ENCODE assay signal across 8 mouse cellular contexts in genomic region chr2:143113859-143114258, GRCm38 (mm10). TPM values are rescaled to one million over a fixed set of nuclear protein-coding genes. Genes with fewer than 3 reads are reported as not detected.
DNase-seq lines count a peak whose midpoint lies in the region; ATAC-seq and TF ChIP-seq lines count a peak whose summit lies in the region.

No protein-coding gene starts in this region.

- H3K4me2 ChIP-seq in intestine, postnatal 0 days (replicated peaks; ENCODE audit: low read depth), result no peak overlapping the region
- H3K4me2 ChIP-seq in intestine, embryonic 16.5 days (ENCODE audit: low read depth, low read length), result no peak overlapping the region
- no peak overlapping the region for H3K4me2 ChIP-seq in CH12.LX (ENCODE audit: insufficient read depth, low read depth, poor library complexity, severe bottlenecking)
- H3K4me2 ChIP-seq in hindbrain, embryonic 12.5 days (replicated peaks), result no peak overlapping the region

- H3K27me3 ChIP-seq in intestine, postnatal 0 days (replicated peaks; ENCODE audit: control insufficient read depth, insufficient read depth, low read length), result no peaks in the 10 kb centered on the region
- H3K27me3 ChIP-seq in intestine, embryonic 16.5 days (replicated peaks; ENCODE audit: control insufficient read depth, insufficient read depth, low read length), result no peaks in the 10 kb centered on the region
- peaks cover 66% of the 10 kb centered on the region for H3K27me3 ChIP-seq in CH12.LX (replicated peaks)
- H3K27me3 ChIP-seq in hindbrain, embryonic 12.5 days, result no peaks in the 10 kb centered on the region

- TF ChIP-seq RAD21 in CH12.LX (IDR thresholded peaks at IDR 0.05; ENCODE audit: low read depth, low read length), result peak; percentile 84

- in situ Hi-C loops in CH12.LX (cut with MboI; ENCODE audit: low pct_ligation_motif_present, low pct_unique_long_range_greater_than_20kb, low sequenced_read_pairs), result loop anchor here (25.0 kb wide), 1 partner anchor 673 kb away; no protein-coding TSS in a partner anchor

- dilution Hi-C loops in CH12.LX (cut with MboI; ENCODE audit: extremely low pct_ligation_motif_present, extremely low pct_unique_long_range_greater_than_20kb, low sequenced_read_pairs), result no loop called here

- no peak for TF ChIP-seq EP300 in CH12.LX (IDR thresholded peaks at IDR 0.05; ENCODE audit: low read length)

- no peak overlapping the region for H3K4me3 ChIP-seq in intestine, postnatal 0 days (ENCODE audit: low read depth, low read length)
- no peak overlapping the region for H3K4me3 ChIP-seq in intestine, embryonic 16.5 days (ENCODE audit: low read length)
- H3K4me3 ChIP-seq in CH12.LX (replicated peaks in 1 of 3; ENCODE audit: low read depth in 2 of 3, low read length in 2 of 3, poor library complexity in 1 of 3), result no peak overlapping the region
- H3K4me3 ChIP-seq in hindbrain, embryonic 12.5 days, result no peak overlapping the region

- TF ChIP-seq POLR2A in CH12.LX (IDR thresholded peaks at IDR 0.05; ENCODE audit: low read depth, low read length), result no peak
- TF ChIP-seq POLR2A in brain, embryonic 14.5 days (IDR thresholded peaks at IDR 0.05; ENCODE audit: borderline replicate concordance, extremely low read depth, insufficient read depth, insufficient read length, poor library complexity, severe bottlenecking), result no peak

- TF ChIP-seq CTCF in intestine, postnatal 0 days (IDR thresholded peaks at IDR 0.05; ENCODE audit: low read depth), result peak; percentile 62
- peak in 1 of 2 experiments; percentile 69; a peak in 2 of 4 replicates for TF ChIP-seq CTCF in CH12.LX (conservative IDR thresholded peaks at IDR 0.05 in 1 of 2, IDR thresholded peaks at IDR 0.05 in 1 of 2; ENCODE audit: low read depth in 2 of 2, low read length in 2 of 2)
- TF ChIP-seq CTCF in brain, embryonic 14.5 days (IDR thresholded peaks at IDR 0.05; ENCODE audit: borderline replicate concordance, extremely low read depth, insufficient read depth, insufficient read length), result 0 out of 2 replicates have a peak, but pooled peaks have one; percentile 5

- no peaks in the 10 kb centered on the region for H3K36me3 ChIP-seq in intestine, postnatal 0 days (ENCODE audit: control insufficient read depth, insufficient read depth)
- H3K36me3 ChIP-seq in intestine, embryonic 16.5 days (ENCODE audit: control insufficient read depth, insufficient read depth, low read length), result no peaks in the 10 kb centered on the region
- no peaks in the 10 kb centered on the region for H3K36me3 ChIP-seq in CH12.LX (replicated peaks in 1 of 2; ENCODE audit: control insufficient read depth in 1 of 2, insufficient read depth in 1 of 2, low read length in 1 of 2)
- no peaks in the 10 kb centered on the region for H3K36me3 ChIP-seq in hindbrain, embryonic 12.5 days

- no peak overlapping the region for H3K9ac ChIP-seq in intestine, postnatal 0 days (ENCODE audit: low read depth, low read length)
- H3K9ac ChIP-seq in intestine, embryonic 16.5 days (ENCODE audit: low read depth, low read length), result no peak overlapping the region
- H3K9ac ChIP-seq in CH12.LX (ENCODE audit: insufficient read depth, low read depth), result no peak overlapping the region
- H3K9ac ChIP-seq in hindbrain, embryonic 12.5 days, result no peak overlapping the region

- H3K27ac ChIP-seq in intestine, postnatal 0 days (ENCODE audit: low read depth, low read length), result no peak overlapping the region
- no peak overlapping the region for H3K27ac ChIP-seq in intestine, embryonic 16.5 days (ENCODE audit: low read length)
- no peak overlapping the region for H3K27ac ChIP-seq in CH12.LX (ENCODE audit: insufficient read depth, low read depth)
- H3K27ac ChIP-seq in hindbrain, embryonic 12.5 days, result no peak overlapping the region

- no peaks in the 10 kb centered on the region for H3K9me3 ChIP-seq in intestine, postnatal 0 days (ENCODE audit: control insufficient read depth)
- H3K9me3 ChIP-seq in intestine, embryonic 16.5 days (ENCODE audit: control insufficient read depth, low read length), result no peaks in the 10 kb centered on the region
- no peaks in the 10 kb centered on the region for H3K9me3 ChIP-seq in CH12.LX (replicated peaks; ENCODE audit: low read length)
- no peaks in the 10 kb centered on the region for H3K9me3 ChIP-seq in hindbrain, embryonic 12.5 days (replicated peaks)

- WGBS in intestine, postnatal 0 days, result 74% methylated on average over 1 of the region's 1 CpGs
- WGBS in intestine, embryonic 16.5 days, result 73% methylated on average over 1 of the region's 1 CpGs
- WGBS in hindbrain, embryonic 12.5 days, result 74% methylated on average over 1 of the region's 1 CpGs

- H3K4me1 ChIP-seq in intestine, postnatal 0 days (replicated peaks; ENCODE audit: control insufficient read depth, insufficient read depth, low read length), result no peaks in the 10 kb centered on the region
- H3K4me1 ChIP-seq in intestine, embryonic 16.5 days (ENCODE audit: control insufficient read depth, insufficient read depth, low read length), result no peaks in the 10 kb centered on the region
- no peaks in the 10 kb centered on the region for H3K4me1 ChIP-seq in CH12.LX (ENCODE audit: control insufficient read depth in 1 of 2, insufficient read depth in 2 of 2)
- no peaks in the 10 kb centered on the region for H3K4me1 ChIP-seq in hindbrain, embryonic 12.5 days

- no peaks in the 10 kb centered on the region for H3K79me2 ChIP-seq in CH12.LX (replicated peaks; ENCODE audit: control insufficient read depth, extremely low read depth, insufficient read depth, poor library complexity, severe bottlenecking)

- DNase-seq in CH12.LX (ENCODE audit: extremely low read depth), result peak; percentile 27
- peak; percentile 85 for DNase-seq in brain, embryonic 14.5 days (ENCODE audit: low read depth)
- peak; percentile 64 for DNase-seq in telencephalon, adult 2 months (ENCODE audit: low read depth, low spot score)
- DNase-seq in right cerebral cortex, postnatal 36 days (ENCODE audit: low spot score in 2 of 2), result no peak
- DNase-seq in ovary, postnatal 10 days (ENCODE audit: low spot score), result no peak

- ATAC-seq in intestine, postnatal 0 days, result no peak
- ATAC-seq in intestine, embryonic 16.5 days, result no peak
- peak; percentile 42; the same call in 1 of the 2 replicates for ATAC-seq in hindbrain, embryonic 12.5 days (ENCODE audit: low FRiP score)

TF ChIP-seq in CH12.LX, 34 proteins besides CTCF, POLR2A, EP300 and RAD21:
- no peak for TF ChIP-seq UBTF (IDR thresholded peaks at IDR 0.05; ENCODE audit: low read depth, low read length)
- peak; percentile 43; the same call in 1 of the 2 replicates for TF ChIP-seq SMC3 (IDR thresholded peaks at IDR 0.05; ENCODE audit: low read depth, low read length)

RNA-seq across cellular contexts. Expression of gene Otor, which starts 35.6 kb away (rescaled TPM):
- 0.12 TPM in 1 of 2 replicates, not detected in the other for polyA plus RNA-seq in intestine, postnatal 0 days (2015; fragmentation: Nextera tagmentation; extraction: Ambion mirVana)
- 0.24 and 0.46 TPM in 2 replicates for polyA plus RNA-seq in intestine, embryonic 16.5 days (2015; fragmentation: Nextera tagmentation; extraction: Ambion mirVana)
- not detected in 2 replicates for total RNA-seq in CH12.LX (2012; rRNA removed)
- not detected in 2 replicates for total RNA-seq in CH12.LX (2014; rRNA removed)
- polyA plus RNA-seq in CH12.LX (2012; ENCODE audit: insufficient read length, low read depth), result not detected in 2 replicates
- 1.1 TPM in 2 replicates for polyA plus RNA-seq in brain, embryonic 14.5 days (2012; rRNA removed)
- 3.4 and 4.9 TPM in 2 replicates for polyA plus RNA-seq in hindbrain, embryonic 12.5 days (2016; fragmentation: Nextera tagmentation; extraction: Ambion mirVana)

RNA-seq across cellular contexts. Expression of gene Snrpb2, which starts 51.0 kb away (rescaled TPM):
- polyA plus RNA-seq in intestine, postnatal 0 days (2015; fragmentation: Nextera tagmentation; extraction: Ambion mirVana), result 46.7 and 48.7 TPM in 2 replicates
- polyA plus RNA-seq in intestine, embryonic 16.5 days (2015; fragmentation: Nextera tagmentation; extraction: Ambion mirVana), result 46.9 and 47.1 TPM in 2 replicates
- total RNA-seq in CH12.LX (2012; rRNA removed), result 31.0 and 43.4 TPM in 2 replicates
- total RNA-seq in CH12.LX (2014; rRNA removed), result 201 and 214 TPM in 2 replicates
- 116 TPM in 2 replicates for polyA plus RNA-seq in CH12.LX (2012; ENCODE audit: insufficient read length, low read depth)
- 40.8 and 43.1 TPM in 2 replicates for polyA plus RNA-seq in brain, embryonic 14.5 days (2012; rRNA removed)
- polyA plus RNA-seq in hindbrain, embryonic 12.5 days (2016; fragmentation: Nextera tagmentation; extraction: Ambion mirVana), result 89.7 and 97.7 TPM in 2 replicates

Comparison
In these comparisons a context has a peak if more than half of its experiments do, and no peak if none do; other contexts are left out.
1. DNase-seq: peak in CH12.LX (single experiment), brain, embryonic 14.5 days (single experiment) and telencephalon, adult 2 months (single experiment); none in right cerebral cortex, postnatal 36 days (0 of 2) and ovary, postnatal 10 days (single experiment).